Mouse (Mus musculus) neural tube, embryonic 12.5 days (tissue): ENCODE results near the gene Dffa. TPM values are rescaled to one million over a fixed set of nuclear protein-coding genes. Genes with fewer than 3 reads are reported as not detected.

Experiments used
- polyA plus RNA-seq: library from polyadenylated mRNA; unstranded; fragments of >200 nt; fragmentation: Nextera tagmentation; extraction: Ambion mirVana; gene quantifications from 2 replicates; pipeline ENCODE4 v1.2.1, GENCODE M21; 2016

Gene Dffa
- polyA plus RNA-seq, 1 experiment from 2014 or later: 36.0 TPM

Other genes starting within 250 kb of the Dffa start
- 53.7 and 56.8 TPM in 2 replicates for gene Pex14, start 4.3 kb upstream of the Dffa start, polyA plus RNA-seq
- 0.30 and 0.32 TPM in 2 replicates for gene Cort, start 22.6 kb downstream of the Dffa start, polyA plus RNA-seq
- 27.6 and 30.7 TPM in 2 replicates for gene Cenps, start 33.5 kb downstream of the Dffa start, polyA plus RNA-seq
- gene Pgd, start 62.6 kb downstream of the Dffa start, polyA plus RNA-seq: 127 TPM in 2 replicates
- gene Kif1b, start 203.5 kb downstream of the Dffa start, polyA plus RNA-seq: 111 and 136 TPM in 2 replicates